Mouse (Mus musculus) hindbrain, embryonic 16.5 days (tissue): ENCODE results near the gene Rerg. TPM values are rescaled to one million over a fixed set of nuclear protein-coding genes. Genes with fewer than 3 reads are reported as not detected.

Experiments
- ATAC-seq: fragments of 200-750 bp; cut with Nextera tagmentation; 2 replicates; pipeline ENCODE4 v1.8.0; 2017; ENCODE audit warnings: moderate TSS enrichment, moderate library complexity
- H3K27ac ChIP-seq: fragments of 300-500 bp; sonication (generic); 2 replicates; pipeline ENCODE4 v1.5.1; 2014; ENCODE audit warnings: low read depth, mild to moderate bottlenecking, control low read depth, low read length, moderate library complexity
- H3K27me3 ChIP-seq: fragments of 300-500 bp; sonication (generic); replicated peaks from 2 replicates; pipeline ENCODE4 v1.6.1; 2014; ENCODE audit warnings: low read length; ENCODE audit not compliant: control insufficient read depth, insufficient read depth
- H3K36me3 ChIP-seq: fragments of 300-500 bp; sonication (generic); 2 replicates; pipeline ENCODE4 v1.6.1; 2014; ENCODE audit warnings: mild to moderate bottlenecking, low read length, moderate library complexity, mixed read lengths; ENCODE audit not compliant: control insufficient read depth, insufficient read depth
- H3K4me1 ChIP-seq: fragments of 300-500 bp; sonication (generic); 2 replicates; pipeline ENCODE4 v1.6.1; 2014; ENCODE audit warnings: low read depth, low read length; ENCODE audit not compliant: control insufficient read depth, insufficient read depth
- H3K4me2 ChIP-seq: fragments of 300-500 bp; sonication (generic); 2 replicates; pipeline ENCODE4 v1.6.1; 2014; ENCODE audit warnings: mild to moderate bottlenecking, low read length, control low read depth, moderate library complexity
- H3K4me3 ChIP-seq: fragments of 300-500 bp; sonication (generic); 2 replicates; pipeline ENCODE4 v1.5.1; 2014; ENCODE audit warnings: mild to moderate bottlenecking, low read length, control low read depth, moderate library complexity
- H3K9ac ChIP-seq: fragments of 300-500 bp; sonication (generic); 2 replicates; pipeline ENCODE4 v1.6.1; 2014; ENCODE audit warnings: low read depth, mild to moderate bottlenecking, control low read depth, low read length, moderate library complexity
- H3K9me3 ChIP-seq: fragments of 300-500 bp; sonication (generic); 2 replicates; pipeline ENCODE4 v1.6.1; 2014; ENCODE audit warnings: mild to moderate bottlenecking, low read length, moderate library complexity; ENCODE audit not compliant: control insufficient read depth
- WGBS: fragments of 180-500 bp; shearing (Covaris S2); extraction: QIAGEN DNeasy Blood & Tissue Kit; methylation state at CpG from one replicate; pipeline ENCODE4 v1.1.7; 2014; 5-methylcytosine and 5-hydroxymethylcytosine counted together
- polyA plus RNA-seq: library from polyadenylated mRNA; unstranded; fragments of >200 nt; fragmentation: Nextera tagmentation; extraction: Ambion mirVana; gene quantifications from 2 replicates; pipeline ENCODE4 v1.2.1, GENCODE M21; 2015

Gene Rerg
- 7.9 and 9.0 TPM in 2 replicates for polyA plus RNA-seq

- no peak for ATAC-seq
- no peaks in the 10 kb centered on the region for H3K27me3 ChIP-seq
- peak within 1 kb of the TSS; percentile 74 for H3K9ac ChIP-seq
- no peaks in the 10 kb centered on the region for H3K9me3 ChIP-seq
- peaks cover 5% of the 10 kb centered on the region for H3K4me1 ChIP-seq
- no peak within 1 kb of the TSS for H3K27ac ChIP-seq
- H3K4me3 ChIP-seq = peak within 1 kb of the TSS; percentile 56
- WGBS = 11% methylated on average over 5 of the region's 5 CpGs
- H3K4me2 ChIP-seq = peak within 1 kb of the TSS; percentile 95
- H3K36me3 ChIP-seq = no peaks in the 10 kb centered on the region
Measured at GRCm38 (mm10) chr6:137170226-137170625, at the start of gene Rerg. Gene Rerg, minus strand, starts transcription at chr6:137170497.

DNA sequence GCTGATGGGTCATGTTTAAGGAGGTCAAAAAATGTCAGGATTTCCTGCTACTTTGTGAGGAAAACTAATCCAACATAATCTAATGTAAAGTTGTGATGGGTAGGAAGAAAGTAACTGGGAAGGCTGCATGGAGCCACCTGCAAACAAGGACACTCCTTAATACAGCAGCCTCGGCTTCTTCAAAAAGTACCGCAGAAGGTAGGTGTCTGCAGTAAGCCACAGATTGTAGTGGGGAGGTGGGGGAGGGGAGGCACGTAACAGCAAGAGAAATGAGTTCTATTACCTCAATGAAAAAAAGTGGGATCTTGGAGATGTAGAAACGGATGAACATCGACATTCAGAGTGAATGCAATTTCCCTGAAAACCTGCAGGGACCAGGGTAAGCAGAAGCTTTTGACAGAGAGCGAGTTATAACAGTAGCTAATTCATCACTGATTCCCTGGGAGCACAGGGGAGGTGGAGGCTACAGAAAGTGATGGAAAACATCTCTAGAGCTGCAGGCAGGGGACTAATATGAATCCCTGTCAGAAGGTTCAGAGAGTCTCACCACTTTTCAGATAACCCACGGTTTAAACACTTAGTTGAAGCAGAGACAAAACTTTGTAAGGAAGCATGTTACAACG lies 47.7 kb upstream of the Rerg start:
- H3K9me3 ChIP-seq = no peaks in the 10 kb centered on the region
- H3K9ac ChIP-seq = no peak overlapping the region
- no peak overlapping the region for H3K27ac ChIP-seq
- H3K36me3 ChIP-seq = no peaks in the 10 kb centered on the region
- WGBS = 79% methylated on average over 8 of the region's 8 CpGs
- no peaks in the 10 kb centered on the region for H3K4me1 ChIP-seq
- no peak overlapping the region for H3K4me3 ChIP-seq
- H3K4me2 ChIP-seq = no peak overlapping the region
- ATAC-seq = peak; percentile 63; the same call in 1 of the 2 replicates
- no peaks in the 10 kb centered on the region for H3K27me3 ChIP-seq

DNA sequence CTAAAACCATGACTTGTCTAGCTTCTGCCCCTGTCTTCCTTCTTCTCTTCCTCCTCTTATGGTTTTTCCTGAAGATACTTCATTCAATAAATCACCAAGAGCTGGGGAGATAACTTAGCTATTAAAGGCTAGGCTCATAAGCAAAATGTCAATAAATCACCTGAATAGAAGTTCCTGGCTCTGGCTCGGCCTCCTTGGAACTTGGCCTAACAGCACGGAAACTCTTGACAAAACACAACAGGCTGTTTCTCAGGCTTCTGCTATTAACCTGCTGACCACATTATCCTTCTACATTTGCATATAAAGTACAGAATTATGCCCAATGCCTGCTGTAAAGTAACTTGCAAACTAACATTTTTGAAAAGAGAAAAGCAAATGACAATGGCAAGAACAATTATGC lies 41.1 kb upstream of the Rerg start:
- Histone ChIP-seq H3K36me3 (no peaks in the 10 kb centered on the region), H3K4me3 (no peak overlapping the region), H3K27ac (no peak overlapping the region), H3K4me2 (no peak overlapping the region), H3K27me3 (no peaks in the 10 kb centered on the region), H3K4me1 (no peaks in the 10 kb centered on the region), H3K9ac (no peak overlapping the region), H3K9me3 (no peaks in the 10 kb centered on the region)
- ATAC-seq = no peak
- WGBS = 74% methylated on average over 2 of the region's 2 CpGs

DNA sequence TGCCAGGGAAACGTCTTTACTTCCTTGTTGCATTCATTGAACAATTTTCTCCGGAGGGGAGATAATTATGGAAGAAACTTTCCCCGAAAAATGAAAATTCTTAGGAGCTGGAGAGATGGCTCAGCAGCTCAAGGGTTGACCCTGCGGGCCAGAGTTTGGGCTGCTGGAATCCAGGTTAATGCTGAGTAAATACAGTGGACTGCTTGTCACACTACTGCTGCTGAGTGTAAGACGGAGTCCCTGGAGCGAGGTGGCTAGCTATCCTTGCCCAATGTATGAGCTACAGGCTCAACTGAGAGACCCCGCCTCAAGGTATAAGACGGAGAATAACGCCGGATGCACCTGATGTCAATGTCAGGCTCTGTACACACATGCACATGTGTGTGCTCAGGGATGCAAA lies 40.7 kb upstream of the Rerg start:
- no peak overlapping the region for H3K4me3 ChIP-seq
- H3K4me2 ChIP-seq = no peak overlapping the region
- no peak for ATAC-seq
- no peaks in the 10 kb centered on the region for H3K4me1 ChIP-seq
- no peak overlapping the region for H3K9ac ChIP-seq
- H3K9me3 ChIP-seq = no peaks in the 10 kb centered on the region
- no peak overlapping the region for H3K27ac ChIP-seq
- no peaks in the 10 kb centered on the region for H3K36me3 ChIP-seq
- H3K27me3 ChIP-seq = no peaks in the 10 kb centered on the region
- 95% methylated on average over 10 of the region's 10 CpGs for WGBS

DNA sequence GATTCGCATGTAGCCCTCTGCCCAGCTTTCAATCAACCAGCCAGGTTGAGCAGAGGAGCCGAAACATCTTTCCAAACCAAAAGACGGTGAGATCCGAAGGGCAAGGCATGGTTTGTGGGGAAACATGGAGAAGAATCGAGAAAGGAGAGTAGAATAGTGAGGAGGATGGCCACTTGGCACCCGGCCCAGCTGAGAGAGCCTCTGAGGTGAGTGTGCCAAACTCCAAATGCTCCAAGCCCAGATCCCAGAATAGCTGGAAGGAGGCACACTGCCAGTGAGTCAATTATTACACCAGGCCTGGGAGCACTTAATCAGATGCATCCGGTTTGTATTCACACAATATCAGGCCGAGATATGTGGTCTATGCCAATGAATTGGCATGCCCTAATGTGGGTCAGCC lies 39.7 kb upstream of the Rerg start:
- Histone ChIP-seq H3K4me3 (no peak overlapping the region), H3K4me2 (no peak overlapping the region), H3K9ac (no peak overlapping the region), H3K36me3 (no peaks in the 10 kb centered on the region), H3K27me3 (no peaks in the 10 kb centered on the region), H3K9me3 (no peaks in the 10 kb centered on the region), H3K4me1 (no peaks in the 10 kb centered on the region), H3K27ac (no peak overlapping the region)
- ATAC-seq = peak; percentile 87
- 74% methylated on average over 8 of the region's 8 CpGs for WGBS

GRCm38 (mm10) chr6:137207126-137207525 lies 36.8 kb upstream of the Rerg start:
- WGBS = 93% methylated on average over 6 of the region's 6 CpGs
- no peaks in the 10 kb centered on the region for H3K27me3 ChIP-seq
- H3K9ac ChIP-seq = no peak overlapping the region
- no peak overlapping the region for H3K4me2 ChIP-seq
- H3K27ac ChIP-seq = no peak overlapping the region
- no peak overlapping the region for H3K4me3 ChIP-seq
- no peaks in the 10 kb centered on the region for H3K9me3 ChIP-seq
- no peaks in the 10 kb centered on the region for H3K36me3 ChIP-seq
- no peak for ATAC-seq
- no peaks in the 10 kb centered on the region for H3K4me1 ChIP-seq

- Histone ChIP-seq H3K9ac (no peak overlapping the region), H3K27me3 (no peaks in the 10 kb centered on the region), H3K4me2 (no peak overlapping the region), H3K36me3 (no peaks in the 10 kb centered on the region), H3K4me3 (no peak overlapping the region), H3K27ac (no peak overlapping the region), H3K4me1 (no peaks in the 10 kb centered on the region), H3K9me3 (no peaks in the 10 kb centered on the region)
- WGBS = 56% methylated on average over 11 of the region's 11 CpGs
- ATAC-seq = peak; percentile 60
Measured at GRCm38 (mm10) chr6:137205662-137206400, 35.5 kb upstream of the Rerg start.

DNA sequence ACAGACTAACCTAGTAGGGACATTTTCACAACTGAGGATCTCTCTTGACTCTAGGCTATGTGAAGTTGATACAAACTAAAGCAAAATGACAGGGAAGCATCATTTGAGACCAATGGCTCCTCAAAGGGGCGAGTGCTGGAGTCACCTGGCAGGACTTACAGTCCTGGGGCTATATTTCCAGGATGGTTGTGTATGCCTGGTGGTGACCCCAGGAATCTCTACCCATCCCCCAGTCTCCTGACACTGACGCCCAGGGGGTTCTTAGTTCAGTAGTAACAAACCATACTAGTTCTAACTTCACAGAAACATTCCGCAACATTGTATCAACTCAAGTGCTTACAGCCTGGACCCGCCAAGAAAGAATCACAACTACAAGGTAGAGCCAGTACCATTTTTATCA lies 32.4 kb upstream of the Rerg start:
- H3K36me3 ChIP-seq = no peaks in the 10 kb centered on the region
- H3K9me3 ChIP-seq = no peaks in the 10 kb centered on the region
- no peak overlapping the region for H3K4me2 ChIP-seq
- H3K9ac ChIP-seq = no peak overlapping the region
- no peak overlapping the region for H3K27ac ChIP-seq
- WGBS = 91% methylated on average over 4 of the region's 4 CpGs
- no peak overlapping the region for H3K4me3 ChIP-seq
- ATAC-seq = no peak
- no peaks in the 10 kb centered on the region for H3K27me3 ChIP-seq
- H3K4me1 ChIP-seq = no peaks in the 10 kb centered on the region

DNA sequence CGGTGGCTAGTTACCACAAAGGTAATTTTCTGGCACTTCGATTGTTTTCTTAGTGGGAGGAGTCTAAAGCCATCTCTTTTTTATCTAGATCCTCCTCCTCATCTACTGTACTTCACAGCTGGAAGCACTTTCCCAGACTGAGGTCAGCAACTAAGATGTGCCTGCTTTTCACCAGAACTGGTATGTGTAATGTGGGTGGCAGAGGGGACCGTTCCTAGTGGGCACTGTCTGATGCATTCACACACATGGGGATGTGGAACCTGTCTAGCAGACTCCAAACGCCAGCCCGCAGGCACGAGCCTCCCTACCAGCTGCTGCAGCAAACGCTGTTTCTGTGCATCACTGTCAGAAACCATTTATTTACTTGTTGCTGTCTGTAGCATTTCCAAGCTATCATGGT lies 31.3 kb upstream of the Rerg start:
- Histone ChIP-seq H3K4me1 (no peaks in the 10 kb centered on the region), H3K27me3 (no peaks in the 10 kb centered on the region), H3K36me3 (no peaks in the 10 kb centered on the region), H3K9me3 (no peaks in the 10 kb centered on the region), H3K27ac (no peak overlapping the region), H3K9ac (no peak overlapping the region), H3K4me2 (no peak overlapping the region), H3K4me3 (no peak overlapping the region)
- no peak for ATAC-seq
- 64% methylated on average over 7 of the region's 7 CpGs for WGBS
